Mouse (Mus musculus) left cerebral cortex, adult 18-20 months (tissue): ENCODE data around the gene Mydgf. TPM values are rescaled to one million over a fixed set of nuclear protein-coding genes. Genes with fewer than 3 reads are reported as not detected.
A peak's percentile ranks its signal among the peaks of the same experiment; 100 is the strongest.

ENCODE experiments used
- DNase-seq, 2 experiments: peaks; one replicate each; pipeline ENCODE4 v3.0.0; 2021 to 2022; ENCODE audit warnings: low spot score in 2 of 2, mixed read lengths in 1 of 2
- microRNA-seq, 2 experiments: library from miRNA; unstranded; fragments of <30 nt; microRNA quantifications; one replicate each; pipeline ENCODE4 v1.2.0; 2021
- total RNA-seq, 2 experiments: library from RNA; stranded (reverse); gene quantifications; 2 replicates each; pipeline ENCODE4 v1.2.3; 2021

Mydgf gene
- total RNA-seq, 2 experiments from 2014 or later = 38.8 to 40.9 TPM

- DNase-seq = no peak
Measured at GRCm38 (mm10) chr17:56147420-56147819, 36.3 kb downstream of the Mydgf start.

- DNase-seq = no peak
Measured at GRCm38 (mm10) chr17:56146131-56146530, 37.6 kb downstream of the Mydgf start.

- DNase-seq = no peak
Measured at GRCm38 (mm10) chr17:56144546-56144945, 39.2 kb downstream of the Mydgf start.

- DNase-seq = peak; percentile 73 to 77
Measured at GRCm38 (mm10) chr17:56141702-56142605, 41.8 kb downstream of the Mydgf start.

GRCm38 (mm10) chr17:56139858-56140595, 43.7 kb downstream of the Mydgf start, which contains the start of gene Sema6b:
Gene Sema6b, minus strand, starts transcription at chr17:56140343.
- peak; percentile 88 to 91 for DNase-seq

GRCm38 (mm10) chr17:56139355-56139754, 44.4 kb downstream of the Mydgf start:
- no peak for DNase-seq

- no peak for DNase-seq
Measured at GRCm38 (mm10) chr17:56137839-56138613, 45.7 kb downstream of the Mydgf start.

GRCm38 (mm10) chr17:56136558-56136957, 47.2 kb downstream of the Mydgf start:
- DNase-seq = no peak

GRCm38 (mm10) chr17:56134463-56134971, 49.2 kb downstream of the Mydgf start:
- peak; percentile 65 to 73 for DNase-seq

GRCm38 (mm10) chr17:56133457-56134363, 50.0 kb downstream of the Mydgf start:
- DNase-seq = no peak

- peak in 1 of 2 experiments; percentile 63 for DNase-seq
Measured at GRCm38 (mm10) chr17:56132661-56133060, 51.1 kb downstream of the Mydgf start.

GRCm38 (mm10) chr17:56131814-56132213, 51.9 kb downstream of the Mydgf start:
- peak; percentile 66 to 67 for DNase-seq

- no peak for DNase-seq
Measured at GRCm38 (mm10) chr17:56131136-56131535, 52.6 kb downstream of the Mydgf start.

GRCm38 (mm10) chr17:56128246-56128645, 55.5 kb downstream of the Mydgf start:
- DNase-seq = no peak

- no peak for DNase-seq
Measured at GRCm38 (mm10) chr17:56126175-56126574, 57.5 kb downstream of the Mydgf start.

Small RNA genes within 50 kb of the gene (microRNA-seq; reads per million reads assigned to microRNA genes)
- gene Gm44397 = 0 reads per million in 2 experiments

Other genes starting within 250 kb of the Mydgf start
- gene Zfp119b, start 234.4 kb downstream of the Mydgf start, total RNA-seq = 1 to 10 TPM; 3.3 to 4.2 TPM
- 1 to 10 TPM; 1.3 to 1.8 TPM for gene Ebi3, start 231.3 kb downstream of the Mydgf start, total RNA-seq
- 10 to 100 TPM; 15.0 to 15.2 TPM for gene Yju2, start 224.8 kb downstream of the Mydgf start, total RNA-seq
- 10 to 100 TPM; 39.2 to 41.0 TPM for gene Shd, start 213.5 kb downstream of the Mydgf start, total RNA-seq
- gene Fsd1, start 197.4 kb downstream of the Mydgf start, total RNA-seq = 10 to 100 TPM; 81.3 to 86.5 TPM
- 1 to 10 TPM; 1.9 to 2.8 TPM for gene Stap2, start 178.3 kb downstream of the Mydgf start, total RNA-seq
- gene Mpnd, start 178.2 kb downstream of the Mydgf start, total RNA-seq = 10 to 100 TPM; 85.0 to 94.3 TPM
- 10 to 100 TPM; 36.4 to 39.3 TPM for gene Sh3gl1, start 147.3 kb downstream of the Mydgf start, total RNA-seq
- gene Chaf1a, start 143.5 kb downstream of the Mydgf start, total RNA-seq = 1 to 10 TPM; 1.9 to 2.7 TPM
- gene Ubxn6, start 108.9 kb downstream of the Mydgf start, total RNA-seq = 10 to 100 TPM; 84.1 to 97.8 TPM
- 10 to 100 TPM; 90.6 to 95.8 TPM for gene Hdgfl2, start 104.3 kb downstream of the Mydgf start, total RNA-seq
- gene Plin4, start 74.1 kb downstream of the Mydgf start, total RNA-seq = 1 to 10 TPM; 2.6 to 3.4 TPM
- under 1 TPM; 0.37 to 0.60 TPM for gene Plin5, start 66.3 kb downstream of the Mydgf start, total RNA-seq
- 1 to 10 TPM; 1.8 to 3.6 TPM for gene Lrg1, start 61.9 kb downstream of the Mydgf start, total RNA-seq
- gene Sema6b, start 43.6 kb downstream of the Mydgf start, total RNA-seq = 100 to 1,000 TPM; 116 to 117 TPM
- gene Tnfaip8l1, start 21.4 kb downstream of the Mydgf start, total RNA-seq = 1 to 10 TPM; 6.8 to 7.9 TPM
- gene Dpp9, start 35.0 kb upstream of the Mydgf start, total RNA-seq = 10 to 100 TPM; 59.7 to 69.5 TPM
- gene Fem1a, start 72.9 kb upstream of the Mydgf start, total RNA-seq = 10 to 100 TPM; 29.9 to 31.9 TPM
- 1 to 10 TPM; 5.2 to 7.6 TPM for gene Ticam1, start 92.9 kb upstream of the Mydgf start, total RNA-seq
- gene Plin3, start 109.0 kb upstream of the Mydgf start, total RNA-seq = 10 to 100 TPM; 11.9 to 15.1 TPM
- not detected for gene Arrdc5, start 116.4 kb upstream of the Mydgf start, total RNA-seq
- gene Uhrf1, start 119.4 kb upstream of the Mydgf start, total RNA-seq = 1 to 10 TPM in 1 of 2 experiments, under 1 TPM in 1; 0.35 to 1.1 TPM
- gene Kdm4b, start 142.1 kb upstream of the Mydgf start, total RNA-seq = 10 to 100 TPM; 59.1 to 64.7 TPM